Mouse (Mus musculus): ENCODE results near the gene Eml5.

DNA sequence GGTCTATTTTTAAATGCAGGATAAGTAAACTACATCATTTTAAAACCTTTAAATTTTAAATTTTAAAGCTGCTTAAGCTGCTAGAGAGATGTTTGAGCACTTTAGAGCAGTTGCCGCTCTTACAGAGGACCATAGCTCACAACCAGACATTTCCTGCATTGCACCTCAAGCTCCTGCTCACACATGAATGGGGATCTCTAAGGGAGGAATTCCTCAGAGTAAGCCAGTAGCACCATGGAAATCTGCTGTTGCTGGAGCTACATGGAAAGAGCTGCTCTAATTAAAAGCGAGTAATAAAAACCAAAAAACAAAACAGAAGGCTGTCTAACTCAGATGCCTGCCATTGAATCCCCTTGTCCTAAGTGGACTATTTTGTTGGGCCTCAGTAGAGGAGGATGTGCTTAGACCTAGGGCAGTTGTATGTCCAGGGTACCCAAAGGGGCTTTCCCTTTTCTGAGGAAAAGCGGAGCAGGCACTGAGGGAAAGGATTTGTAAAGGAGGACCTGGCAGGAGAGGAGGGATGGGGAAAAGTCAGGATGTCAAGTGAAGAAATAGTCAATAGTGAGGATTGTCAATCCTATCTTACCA lies 105.5 kb downstream of the Eml5 start:
- TF ChIP-seq POLR2A (IDR thresholded peaks at IDR 0.05; ENCODE audit: insufficient read length, low read depth) (no peak), MAX (IDR thresholded peaks at IDR 0.05; ENCODE audit: low read depth) (no peak), CEBPB (IDR thresholded peaks at IDR 0.05; ENCODE audit: insufficient read depth, poor library complexity, severe bottlenecking) (no peak), E2F4 (IDR thresholded peaks at IDR 0.05; ENCODE audit: insufficient read depth) (no peak)

Data from myocyte (in vitro differentiated cells).